Mouse (Mus musculus): Measurements from ENCODE around the gene Ophn1. TPM values are rescaled to one million over a fixed set of nuclear protein-coding genes. Genes with fewer than 3 reads are reported as not detected.

Ophn1 gene
- total and polyA plus RNA-seq, 3 experiments = 0.05 TPM; not detected in 2

GRCm38 (mm10) chrX:98682603-98683002, 208.2 kb downstream of the Ophn1 start:
- H3K27me3 ChIP-seq (ENCODE audit: insufficient read depth, low read length) = no peaks in the 10 kb centered on the region
- ATAC-seq (ENCODE audit: extremely low read depth, insufficient number of reproducible peaks, low FRiP score, poor library complexity, severe bottlenecking) (no peak), DNase-seq (ENCODE audit: low spot score) (no peak)
- H3K4me1 ChIP-seq (ENCODE audit: insufficient read depth, low read depth, low read length) = no peaks in the 10 kb centered on the region
- H3K36me3 ChIP-seq (replicated peaks) = no peaks in the 10 kb centered on the region
- no peak for TF ChIP-seq CTCF (IDR thresholded peaks at IDR 0.05; ENCODE audit: low read depth, low read length)
- TF ChIP-seq TAL1 (conservative IDR thresholded peaks at IDR 0.05; ENCODE audit: low read depth, low read length) = no peak
- no peak for TF ChIP-seq POLR2AphosphoS5 (IDR thresholded peaks at IDR 0.05; ENCODE audit: insufficient replicate concordance, low read depth, low read length)
- no peak for TF ChIP-seq GATA2 (IDR thresholded peaks at IDR 0.05; ENCODE audit: borderline replicate concordance, low read depth, low read length)
- no peak for TF ChIP-seq GATA1 (IDR thresholded peaks at IDR 0.05; ENCODE audit: borderline replicate concordance, low read length)
- H3K9me3 ChIP-seq (replicated peaks) = no peaks in the 10 kb centered on the region
- H3K4me3 ChIP-seq (ENCODE audit: low read depth, low read length) = no peak overlapping the region

GRCm38 (mm10) chrX:98681281-98681680, 209.5 kb downstream of the Ophn1 start:
- no peaks in the 10 kb centered on the region for H3K27me3 ChIP-seq (ENCODE audit: insufficient read depth, low read length)
- H3K36me3 ChIP-seq (replicated peaks) = no peaks in the 10 kb centered on the region
- ATAC-seq (ENCODE audit: extremely low read depth, insufficient number of reproducible peaks, low FRiP score, poor library complexity, severe bottlenecking) (no peak), DNase-seq (ENCODE audit: low spot score) (no peak)
- H3K4me3 ChIP-seq (ENCODE audit: low read depth, low read length) = no peak overlapping the region
- no peak for TF ChIP-seq TAL1 (conservative IDR thresholded peaks at IDR 0.05; ENCODE audit: low read depth, low read length)
- TF ChIP-seq POLR2AphosphoS5 (IDR thresholded peaks at IDR 0.05; ENCODE audit: insufficient replicate concordance, low read depth, low read length) = no peak
- TF ChIP-seq CTCF (IDR thresholded peaks at IDR 0.05; ENCODE audit: low read depth, low read length) = no peak
- no peak for TF ChIP-seq GATA2 (IDR thresholded peaks at IDR 0.05; ENCODE audit: borderline replicate concordance, low read depth, low read length)
- no peak for TF ChIP-seq GATA1 (IDR thresholded peaks at IDR 0.05; ENCODE audit: borderline replicate concordance, low read length)
- H3K4me1 ChIP-seq (ENCODE audit: insufficient read depth, low read depth, low read length) = no peaks in the 10 kb centered on the region
- no peaks in the 10 kb centered on the region for H3K9me3 ChIP-seq (replicated peaks)

- H3K9me3 ChIP-seq (replicated peaks) = no peaks in the 10 kb centered on the region
- no peaks in the 10 kb centered on the region for H3K36me3 ChIP-seq (replicated peaks)
- no peaks in the 10 kb centered on the region for H3K4me1 ChIP-seq (ENCODE audit: insufficient read depth, low read depth, low read length)
- ATAC-seq (ENCODE audit: extremely low read depth, insufficient number of reproducible peaks, low FRiP score, poor library complexity, severe bottlenecking) = no peak
- DNase-seq (ENCODE audit: low spot score) = no peak
- H3K27me3 ChIP-seq (ENCODE audit: insufficient read depth, low read length) = no peaks in the 10 kb centered on the region
- TF ChIP-seq TAL1 (conservative IDR thresholded peaks at IDR 0.05; ENCODE audit: low read depth, low read length) (no peak), CTCF (IDR thresholded peaks at IDR 0.05; ENCODE audit: low read depth, low read length) (no peak), GATA2 (IDR thresholded peaks at IDR 0.05; ENCODE audit: borderline replicate concordance, low read depth, low read length) (no peak), POLR2AphosphoS5 (IDR thresholded peaks at IDR 0.05; ENCODE audit: insufficient replicate concordance, low read depth, low read length) (no peak), GATA1 (IDR thresholded peaks at IDR 0.05; ENCODE audit: borderline replicate concordance, low read length) (no peak)
- no peak overlapping the region for H3K4me3 ChIP-seq (ENCODE audit: low read depth, low read length)
These were observed 219.8 kb downstream of the Ophn1 start for GRCm38 (mm10) chrX:98670988-98671387.

GRCm38 (mm10) chrX:98651431-98651830, 239.4 kb downstream of the Ophn1 start:
- Histone ChIP-seq H3K9me3 (replicated peaks) (no peaks in the 10 kb centered on the region), H3K4me1 (ENCODE audit: insufficient read depth, low read depth, low read length) (no peaks in the 10 kb centered on the region), H3K36me3 (replicated peaks) (no peaks in the 10 kb centered on the region), H3K27me3 (ENCODE audit: insufficient read depth, low read length) (no peaks in the 10 kb centered on the region), H3K4me3 (ENCODE audit: low read depth, low read length) (no peak overlapping the region)
- DNase-seq (ENCODE audit: low spot score) = no peak
- no peak for TF ChIP-seq CTCF (IDR thresholded peaks at IDR 0.05; ENCODE audit: low read depth, low read length)
- TF ChIP-seq GATA1 (IDR thresholded peaks at IDR 0.05; ENCODE audit: borderline replicate concordance, low read length) = no peak
- TF ChIP-seq TAL1 (conservative IDR thresholded peaks at IDR 0.05; ENCODE audit: low read depth, low read length) = no peak
- no peak for TF ChIP-seq POLR2AphosphoS5 (IDR thresholded peaks at IDR 0.05; ENCODE audit: insufficient replicate concordance, low read depth, low read length)
- TF ChIP-seq GATA2 (IDR thresholded peaks at IDR 0.05; ENCODE audit: borderline replicate concordance, low read depth, low read length) = no peak
- no peak for ATAC-seq (ENCODE audit: extremely low read depth, insufficient number of reproducible peaks, low FRiP score, poor library complexity, severe bottlenecking)

- Histone ChIP-seq H3K4me3 (ENCODE audit: low read depth, low read length) (no peak overlapping the region), H3K4me1 (ENCODE audit: insufficient read depth, low read depth, low read length) (no peaks in the 10 kb centered on the region), H3K36me3 (replicated peaks) (no peaks in the 10 kb centered on the region), H3K27me3 (ENCODE audit: insufficient read depth, low read length) (no peaks in the 10 kb centered on the region), H3K9me3 (replicated peaks) (no peaks in the 10 kb centered on the region)
- TF ChIP-seq CTCF (IDR thresholded peaks at IDR 0.05; ENCODE audit: low read depth, low read length) (no peak), GATA1 (IDR thresholded peaks at IDR 0.05; ENCODE audit: borderline replicate concordance, low read length) (no peak), TAL1 (conservative IDR thresholded peaks at IDR 0.05; ENCODE audit: low read depth, low read length) (no peak), GATA2 (IDR thresholded peaks at IDR 0.05; ENCODE audit: borderline replicate concordance, low read depth, low read length) (no peak), POLR2AphosphoS5 (IDR thresholded peaks at IDR 0.05; ENCODE audit: insufficient replicate concordance, low read depth, low read length) (no peak)
- no peak for ATAC-seq (ENCODE audit: extremely low read depth, insufficient number of reproducible peaks, low FRiP score, poor library complexity, severe bottlenecking)
- DNase-seq (ENCODE audit: low spot score) = no peak
These were observed 262.0 kb downstream of the Ophn1 start for GRCm38 (mm10) chrX:98628666-98629404.

GRCm38 (mm10) chrX:98618865-98619264, 272.0 kb downstream of the Ophn1 start:
- DNase-seq (ENCODE audit: low spot score) = no peak
- Histone ChIP-seq H3K4me3 (ENCODE audit: low read depth, low read length) (no peak overlapping the region), H3K9me3 (replicated peaks) (no peaks in the 10 kb centered on the region), H3K4me1 (ENCODE audit: insufficient read depth, low read depth, low read length) (no peaks in the 10 kb centered on the region), H3K36me3 (replicated peaks) (no peaks in the 10 kb centered on the region), H3K27me3 (ENCODE audit: insufficient read depth, low read length) (no peaks in the 10 kb centered on the region)
- ATAC-seq (ENCODE audit: extremely low read depth, insufficient number of reproducible peaks, low FRiP score, poor library complexity, severe bottlenecking) = no peak
- TF ChIP-seq CTCF (IDR thresholded peaks at IDR 0.05; ENCODE audit: low read depth, low read length) (no peak), TAL1 (conservative IDR thresholded peaks at IDR 0.05; ENCODE audit: low read depth, low read length) (no peak), GATA1 (IDR thresholded peaks at IDR 0.05; ENCODE audit: borderline replicate concordance, low read length) (no peak), POLR2AphosphoS5 (IDR thresholded peaks at IDR 0.05; ENCODE audit: insufficient replicate concordance, low read depth, low read length) (no peak), GATA2 (IDR thresholded peaks at IDR 0.05; ENCODE audit: borderline replicate concordance, low read depth, low read length) (no peak)
